Mouse (Mus musculus): Measurements from ENCODE around the gene Plod2. TPM values are rescaled to one million over a fixed set of nuclear protein-coding genes. Genes with fewer than 3 reads are reported as not detected.

The Plod2 gene
- total and polyA plus RNA-seq, 3 experiments: 49.0 to 206 (median 134) TPM

DNA sequence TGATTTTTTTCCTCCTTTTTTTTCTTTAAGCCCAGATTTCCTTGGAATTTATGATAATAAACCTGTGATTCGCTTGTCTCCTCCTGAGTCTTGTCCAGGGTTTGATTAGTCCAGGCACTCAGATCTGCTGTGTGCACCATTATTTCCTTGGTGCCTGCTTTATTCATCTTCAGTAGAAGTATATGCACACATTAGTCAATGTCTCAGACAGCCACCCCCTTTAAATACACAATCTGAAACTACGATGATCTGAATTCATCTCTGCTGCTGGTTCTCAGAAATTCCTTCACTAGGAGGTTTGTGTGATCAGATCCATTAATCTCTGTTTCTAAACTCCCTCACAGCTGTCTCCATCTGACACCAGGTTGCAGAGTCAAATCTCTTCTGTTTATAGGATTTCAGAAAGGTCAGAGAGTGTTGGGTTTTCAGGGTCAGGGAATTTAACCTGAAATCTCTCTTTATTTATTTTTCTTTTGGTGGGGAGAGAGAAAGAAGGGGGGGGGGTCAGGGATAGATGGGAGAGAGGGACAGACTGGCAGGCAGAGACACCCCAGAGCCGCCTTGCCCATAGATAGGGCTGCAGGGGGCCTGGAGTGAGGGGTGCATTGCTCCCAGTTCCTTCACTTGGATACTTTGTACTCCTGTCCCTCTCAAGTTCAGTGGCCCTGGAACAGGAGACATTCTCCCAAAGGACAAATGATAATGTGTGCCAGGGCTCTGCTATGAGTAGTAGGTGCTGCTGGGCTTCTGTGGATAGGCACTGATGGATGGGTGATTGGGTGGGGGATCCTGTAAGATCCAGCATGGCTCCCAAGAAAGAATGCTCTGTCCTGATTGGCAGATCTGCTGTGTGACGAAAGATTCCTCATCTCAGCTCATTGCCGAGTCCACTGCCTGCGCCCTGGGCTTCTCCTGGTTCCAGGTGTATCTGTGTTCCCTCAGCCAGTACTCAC lies 13.3 kb downstream of the Plod2 start:
- no peak for DNase-seq

DNA sequence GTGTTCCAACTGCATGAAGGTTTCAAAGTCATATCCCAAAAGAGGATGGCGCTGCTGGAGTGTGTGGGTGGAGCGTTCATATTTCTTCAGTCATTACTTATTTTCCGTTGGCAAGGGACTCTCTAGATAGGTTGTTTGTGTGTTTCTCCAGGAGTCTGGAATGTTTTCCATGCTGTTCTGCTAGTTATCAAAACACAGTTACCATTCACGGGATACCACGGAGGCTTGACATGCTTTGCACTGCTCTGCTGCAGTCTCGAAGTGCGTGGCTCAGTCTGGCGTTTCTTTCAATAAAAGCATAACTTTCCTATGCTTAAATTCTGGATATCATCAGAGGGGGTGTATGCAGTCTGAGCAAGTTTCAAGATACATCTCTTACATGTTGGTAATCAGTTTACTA lies 17.7 kb downstream of the Plod2 start:
- no peak for DNase-seq

DNA sequence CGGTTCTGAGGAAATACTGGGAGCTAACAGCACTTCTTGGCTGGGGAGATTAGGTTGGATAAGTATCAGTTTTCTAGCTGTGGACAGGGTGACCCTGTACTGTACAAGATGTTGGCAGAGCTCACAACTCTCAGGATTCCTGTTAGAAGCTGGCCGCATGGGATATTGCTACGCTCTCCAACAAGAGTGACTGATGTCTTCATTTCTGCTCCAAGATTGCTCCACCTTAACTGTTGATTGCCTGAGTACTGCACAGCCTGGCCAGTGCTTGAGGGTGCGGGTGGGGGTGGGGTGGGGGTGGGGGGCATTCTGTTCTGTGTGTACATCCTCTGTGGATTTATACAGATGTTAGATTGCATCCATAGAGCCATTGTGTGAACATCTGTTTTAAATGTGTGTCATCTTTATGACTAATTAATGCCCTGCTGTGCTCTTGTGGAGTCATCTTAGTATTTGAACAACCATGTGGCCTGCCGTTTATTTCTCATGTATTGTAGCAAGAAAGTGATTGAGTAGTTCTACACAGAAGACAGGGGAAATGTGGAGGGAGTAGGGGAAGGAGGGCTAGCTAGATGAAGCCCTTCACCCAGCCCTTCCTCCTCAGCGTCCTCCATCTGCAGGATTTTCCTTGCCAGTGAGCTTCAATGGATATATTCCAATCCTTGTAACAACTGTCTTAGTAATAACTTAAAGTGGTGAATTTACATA lies 19.0 kb downstream of the Plod2 start:
- DNase-seq: peak; percentile 56

- peak; percentile 68 for DNase-seq
Measured at GRCm38 (mm10) chr9:92562416-92562815, 20.4 kb downstream of the Plod2 start.

GRCm38 (mm10) chr9:92563306-92563705 lies 21.3 kb downstream of the Plod2 start:
- DNase-seq: no peak

DNA sequence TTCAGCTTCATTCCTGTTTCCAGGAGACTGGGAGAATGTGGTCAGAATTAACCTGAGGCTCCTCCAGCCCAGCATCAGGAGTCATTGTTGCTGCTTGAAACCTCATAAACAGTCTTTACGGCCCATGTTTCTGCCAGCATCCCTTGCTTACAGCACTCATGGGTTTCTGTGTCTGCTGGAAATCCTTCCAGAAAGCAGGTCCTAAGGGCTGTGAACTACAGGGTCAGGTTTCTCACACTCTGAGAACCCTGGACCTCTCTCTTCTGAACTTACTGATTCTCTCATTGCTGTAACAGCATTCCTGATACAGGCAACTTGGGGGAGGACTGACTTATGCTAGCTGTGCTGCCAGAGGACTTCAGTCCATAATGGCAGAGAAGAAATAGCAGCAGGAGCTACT lies 22.4 kb downstream of the Plod2 start:
- no peak for DNase-seq

DNA sequence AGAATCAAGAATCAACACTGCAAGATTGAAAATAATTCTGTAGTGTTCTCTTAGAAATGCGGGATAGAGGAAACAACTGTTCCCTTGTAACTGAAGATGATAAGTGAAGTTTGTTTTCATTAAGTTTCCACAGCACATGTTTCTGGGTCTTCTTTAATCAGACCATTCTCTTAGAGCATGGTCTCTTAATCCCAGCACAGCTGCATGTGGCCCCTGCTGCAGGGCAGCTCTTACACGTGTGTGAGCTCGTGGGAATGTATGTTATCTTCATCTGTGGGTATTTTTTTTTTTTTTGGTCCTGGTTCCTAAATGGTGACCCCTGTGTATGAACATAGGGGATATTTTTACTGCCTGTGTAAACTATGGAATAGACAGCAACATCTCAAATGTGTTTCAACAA lies 24.2 kb downstream of the Plod2 start:
- DNase-seq: no peak

- DNase-seq: peak; percentile 38
Measured at GRCm38 (mm10) chr9:92567474-92567873, 25.5 kb downstream of the Plod2 start.

DNA sequence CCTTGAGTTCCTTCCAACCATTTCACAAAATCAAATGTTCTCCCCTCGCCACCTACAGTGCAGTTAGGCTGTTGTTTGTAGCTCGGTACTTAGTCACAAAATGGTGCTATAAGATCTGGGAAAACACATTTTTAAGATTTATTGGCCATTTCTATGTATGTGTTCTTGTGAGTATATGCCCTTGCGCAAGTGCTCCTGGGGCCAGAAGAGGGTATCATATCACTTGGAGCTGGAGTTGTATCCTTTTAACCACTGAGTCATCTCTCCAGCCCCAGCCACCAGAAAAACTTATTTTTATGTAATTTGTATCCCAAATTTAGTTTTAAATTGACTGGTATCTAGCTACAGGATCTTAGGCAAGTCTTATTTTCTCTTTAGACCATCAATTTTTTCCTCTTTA lies 26.8 kb downstream of the Plod2 start:
- DNase-seq: no peak

GRCm38 (mm10) chr9:92572376-92573108 lies 30.5 kb downstream of the Plod2 start:
- no peak for DNase-seq

DNA sequence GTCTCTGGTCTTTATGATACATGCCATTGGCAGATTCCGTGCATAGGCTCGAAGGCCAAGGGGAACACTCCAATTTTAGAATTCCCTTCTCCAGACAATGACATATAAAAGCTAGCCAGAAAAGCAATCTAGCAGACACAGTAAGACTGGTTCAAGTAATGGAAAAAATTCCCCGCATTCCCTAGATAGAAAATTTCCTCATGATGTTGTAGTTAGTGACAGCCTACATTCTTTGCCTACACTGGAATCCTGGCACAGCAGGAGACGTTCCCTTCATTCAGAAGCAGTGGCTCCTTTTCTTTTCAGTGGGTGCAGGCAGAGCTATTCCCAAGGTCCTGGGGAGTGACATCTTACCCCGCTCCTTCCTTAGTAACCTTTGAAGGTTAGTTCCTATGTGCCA lies 41.9 kb downstream of the Plod2 start:
- no peak for DNase-seq

GRCm38 (mm10) chr9:92586025-92586424 lies 44.0 kb downstream of the Plod2 start:
- no peak for DNase-seq

- no peak for DNase-seq
Measured at GRCm38 (mm10) chr9:92587391-92587790, 45.4 kb downstream of the Plod2 start.

- peak; percentile 78 for DNase-seq
Measured at GRCm38 (mm10) chr9:92588226-92588625, 46.2 kb downstream of the Plod2 start.

DNA sequence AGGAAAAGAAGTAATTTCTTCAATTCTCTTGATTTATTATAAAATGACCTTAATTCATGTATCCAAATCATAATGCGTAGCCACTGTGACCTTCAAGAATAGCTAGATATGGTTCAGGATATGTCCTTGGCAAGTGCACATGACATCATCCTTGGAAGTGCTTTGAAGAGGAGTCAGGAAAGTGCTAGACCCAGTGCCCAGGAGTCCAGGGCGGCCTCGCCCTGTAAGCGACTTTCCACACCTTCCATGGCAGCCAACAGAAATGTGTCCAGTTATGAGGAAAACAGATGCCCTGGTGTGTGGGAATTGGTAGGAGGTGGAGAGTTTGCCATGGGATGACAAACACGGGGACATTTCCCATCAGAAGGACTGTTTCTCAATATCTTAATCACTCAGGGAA lies 47.0 kb downstream of the Plod2 start:
- DNase-seq: peak; percentile 80

GRCm38 (mm10) chr9:92591482-92591881 lies 49.5 kb downstream of the Plod2 start:
- no peak for DNase-seq

- DNase-seq: no peak
Measured at GRCm38 (mm10) chr9:92592757-92593156, 50.7 kb downstream of the Plod2 start.

GRCm38 (mm10) chr9:92594491-92594890 lies 52.5 kb downstream of the Plod2 start:
- DNase-seq: no peak

DNA sequence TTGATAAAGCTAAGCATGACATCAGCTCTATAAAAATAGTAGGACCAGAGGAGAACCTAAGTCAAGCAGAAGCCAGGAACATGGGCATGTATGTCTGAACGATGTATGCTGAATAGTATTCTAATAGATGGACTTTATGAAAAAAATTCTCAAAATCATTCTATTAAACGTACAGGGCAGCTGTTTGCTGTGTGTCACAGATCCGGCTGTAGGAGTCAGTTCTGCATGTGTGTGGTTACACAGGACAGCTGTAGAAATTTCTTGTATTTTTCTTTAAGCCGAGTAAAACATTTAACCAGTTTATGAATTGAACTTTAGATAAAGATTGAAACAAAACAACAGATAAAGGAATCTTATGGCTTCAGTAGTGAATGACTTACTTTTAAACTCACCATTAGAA lies 53.3 kb downstream of the Plod2 start:
- DNase-seq: no peak

GRCm38 (mm10) chr9:92596916-92597547 lies 55.0 kb downstream of the Plod2 start:
- DNase-seq: peak; percentile 68

- DNase-seq: peak; percentile 64
Measured at GRCm38 (mm10) chr9:92597776-92598175, 55.8 kb downstream of the Plod2 start.

- DNase-seq: no peak
Measured at GRCm38 (mm10) chr9:92599940-92600538, 58.0 kb downstream of the Plod2 start.

Data from adrenal gland, adult 2 months (tissue).